Mouse (Mus musculus) G1E (cell line): Measurements from ENCODE around the gene Lrrc75a.

Experiments
- CTCF ChIP-seq: IDR thresholded peaks from 2 replicates; pipeline ENCODE4 v1.5.1; 2012; ENCODE audit warnings: low read depth, low read length, inconsistent platforms, mixed read lengths
- GATA1 ChIP-seq: IDR thresholded peaks from 2 replicates; pipeline ENCODE4 v1.6.1; 2012; ENCODE audit warnings: borderline replicate concordance, low read length, inconsistent platforms, mixed read lengths
- GATA2 ChIP-seq: IDR thresholded peaks from 2 replicates; pipeline ENCODE4 v1.6.1; 2012; ENCODE audit warnings: low read depth, low read length, inconsistent platforms, borderline replicate concordance
- POLR2AphosphoS5 ChIP-seq: IDR thresholded peaks from 2 replicates; pipeline ENCODE4 v1.6.1; 2012; ENCODE audit warnings: low read depth, low read length, inconsistent platforms; ENCODE audit not compliant: insufficient replicate concordance
- TAL1 ChIP-seq: conservative IDR thresholded peaks from 2 replicates; pipeline ENCODE4 v1.6.1; 2012; ENCODE audit warnings: low read depth, low read length, inconsistent platforms, mixed read lengths

DNA sequence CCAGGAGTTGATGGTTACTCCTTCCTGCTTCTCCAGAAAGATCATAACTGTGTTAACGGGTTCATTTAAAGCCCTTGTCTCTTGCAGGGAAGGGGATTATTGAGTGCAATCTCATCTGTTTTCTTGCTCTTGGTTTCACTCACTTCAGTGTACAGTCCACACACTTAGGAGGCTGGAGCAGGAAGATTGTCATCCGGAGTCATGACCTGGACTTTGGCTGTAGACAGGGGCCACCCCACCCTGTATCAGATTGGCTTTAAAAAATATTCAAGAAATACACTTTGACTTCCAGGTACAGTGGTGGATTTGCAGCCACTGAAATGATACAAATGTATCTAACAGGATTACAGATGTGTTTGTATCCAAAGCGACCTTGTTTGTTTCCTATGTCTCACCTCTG is 43.3 kb upstream of the Lrrc75a start:
- no peak for TF ChIP-seq CTCF
- no peak for TF ChIP-seq GATA1
- no peak for TF ChIP-seq POLR2AphosphoS5
- TF ChIP-seq TAL1: no peak
- TF ChIP-seq GATA2: no peak
